Mouse (Mus musculus) spleen, adult 18-20 months (tissue): ENCODE measurements around the gene Nhlrc4.

Source experiments
- DNase-seq, 2 experiments: peaks; one replicate each; pipeline ENCODE4 v3.0.0; 2022; ENCODE audit warnings: mixed read lengths in 2 of 2

The Nhlrc4 gene

DNA sequence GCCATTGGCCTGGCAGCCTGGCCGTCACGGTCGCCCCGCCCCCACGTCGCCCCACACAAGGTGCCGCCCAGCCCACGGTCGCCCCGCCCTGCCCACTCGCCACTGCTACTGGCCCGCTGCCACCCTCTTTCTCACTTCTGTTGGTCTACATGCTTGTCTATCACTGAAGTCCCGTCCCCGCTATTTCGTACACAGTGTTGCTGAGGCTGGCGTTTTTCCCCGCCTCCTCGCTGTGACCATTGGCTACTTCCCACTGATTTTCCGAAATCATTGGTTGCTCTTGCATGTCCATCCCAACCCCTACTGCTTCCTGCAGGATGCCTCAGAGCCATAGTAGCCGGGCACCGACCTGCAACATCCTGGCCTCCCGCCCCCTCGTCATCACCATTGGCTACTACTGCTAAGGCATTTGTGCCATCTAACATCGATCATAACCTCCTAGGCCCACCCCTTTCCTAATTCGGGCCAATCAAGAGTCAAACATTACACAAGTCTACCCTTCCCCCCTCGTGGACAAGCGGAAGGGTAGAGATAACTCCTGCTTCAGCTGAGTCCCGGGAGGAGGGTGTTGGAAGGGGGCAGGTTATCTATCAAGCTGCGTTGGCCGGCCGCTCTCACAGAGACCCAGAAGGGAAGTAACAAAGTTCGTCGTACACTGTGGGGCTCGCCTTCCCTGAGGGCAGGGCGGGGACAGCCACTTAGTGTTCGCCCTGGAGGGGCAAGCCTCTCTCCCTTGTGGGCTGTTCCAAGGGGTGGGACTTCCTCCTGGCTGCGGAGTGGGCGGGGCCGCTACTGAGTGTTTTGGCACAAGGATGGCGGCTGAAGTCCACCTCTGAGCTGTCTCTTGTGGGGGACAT, 24.7 kb downstream of the Nhlrc4 start:
- DNase-seq = peak; percentile 99 to 100

GRCm38 (mm10) chr17:25919144-25919785, 25.5 kb downstream of the Nhlrc4 start, which contains the start of gene Rab40c:
TSS of gene Rab40c (minus strand) at chr17:25919727.
- no peak for DNase-seq

- no peak for DNase-seq
Measured at GRCm38 (mm10) chr17:25918037-25918750, 26.6 kb downstream of the Nhlrc4 start.

- DNase-seq = no peak
Measured at GRCm38 (mm10) chr17:25916931-25917647, 27.7 kb downstream of the Nhlrc4 start.

- no peak for DNase-seq
Measured at GRCm38 (mm10) chr17:25914295-25914694, 30.5 kb downstream of the Nhlrc4 start.

GRCm38 (mm10) chr17:25913877-25914275, 30.9 kb downstream of the Nhlrc4 start:
- DNase-seq = no peak

DNA sequence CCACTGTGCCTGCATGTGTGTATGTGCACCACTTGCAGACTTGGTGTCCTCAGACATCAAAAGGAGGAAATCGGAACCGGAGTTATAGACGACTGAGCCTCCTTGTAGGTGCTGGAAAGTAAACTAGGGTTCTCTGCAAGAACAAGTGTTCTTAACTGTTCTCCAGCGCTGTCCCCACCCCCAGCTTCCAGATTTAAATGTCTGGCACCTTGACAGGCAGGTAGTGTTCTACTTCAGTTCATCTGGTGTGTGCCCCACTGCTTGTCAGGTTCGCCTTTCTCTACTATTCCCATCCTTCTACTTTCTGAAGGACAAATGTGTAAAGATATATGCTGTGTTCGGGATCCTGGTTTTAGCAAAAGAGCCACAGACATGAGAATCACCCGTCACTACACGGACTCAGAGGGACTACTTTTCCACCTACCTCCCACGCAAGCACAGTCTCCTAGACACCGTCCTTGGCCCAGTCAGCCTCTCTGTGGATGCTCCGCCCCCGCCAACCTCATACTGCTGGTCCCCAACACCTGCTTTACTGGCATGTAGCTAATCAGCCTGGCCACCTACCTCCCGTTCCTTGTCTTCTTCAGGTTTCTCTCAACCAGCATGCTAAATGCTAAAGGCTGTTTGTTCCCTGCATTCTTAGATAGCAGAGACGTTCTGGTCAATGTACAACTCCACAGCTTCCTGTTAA, 31.4 kb downstream of the Nhlrc4 start:
- no peak for DNase-seq

DNA sequence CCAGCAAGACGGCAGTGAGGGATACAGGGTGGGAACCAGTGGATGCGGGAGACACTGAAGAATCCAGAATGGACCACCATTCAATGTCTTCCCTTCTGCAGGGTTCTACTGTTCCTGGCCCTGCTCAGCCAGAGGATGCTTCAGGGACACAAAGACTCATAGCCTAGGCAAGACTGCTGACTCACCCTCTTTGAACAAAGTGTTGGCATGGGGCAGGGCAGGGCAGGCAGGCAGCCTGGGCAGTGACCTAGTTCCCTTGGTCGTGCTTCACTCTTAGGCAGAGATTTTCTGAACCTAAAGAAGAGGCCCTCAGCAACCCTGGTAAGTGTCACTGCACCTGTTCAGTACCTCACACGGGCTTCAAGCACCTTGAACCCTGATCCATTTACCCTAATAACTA, 32.9 kb downstream of the Nhlrc4 start:
- no peak for DNase-seq

GRCm38 (mm10) chr17:25907640-25908039, 37.1 kb downstream of the Nhlrc4 start:
- DNase-seq = no peak

- DNase-seq = peak in 1 of 2 experiments; percentile 33
Measured at GRCm38 (mm10) chr17:25903061-25903460, 41.7 kb downstream of the Nhlrc4 start.

DNA sequence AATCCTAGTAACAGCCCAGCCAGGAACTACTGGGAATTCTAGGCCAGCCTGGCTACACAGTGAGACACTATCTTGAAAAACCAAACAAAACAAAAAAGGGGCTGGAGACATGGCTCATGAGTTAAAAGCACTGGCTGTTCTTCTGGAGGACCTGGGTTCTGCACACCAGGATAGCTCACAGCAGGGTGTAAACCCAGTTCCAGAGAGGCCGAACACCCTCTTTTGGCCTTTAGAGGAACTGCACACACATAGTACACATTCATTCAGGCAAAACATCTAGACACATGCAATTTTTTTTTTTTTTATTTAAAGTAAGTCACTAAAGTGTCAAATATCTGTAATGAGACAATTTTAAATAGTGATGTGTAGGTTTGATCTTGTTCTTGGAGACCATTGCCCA, 44.6 kb downstream of the Nhlrc4 start:
- no peak for DNase-seq

DNA sequence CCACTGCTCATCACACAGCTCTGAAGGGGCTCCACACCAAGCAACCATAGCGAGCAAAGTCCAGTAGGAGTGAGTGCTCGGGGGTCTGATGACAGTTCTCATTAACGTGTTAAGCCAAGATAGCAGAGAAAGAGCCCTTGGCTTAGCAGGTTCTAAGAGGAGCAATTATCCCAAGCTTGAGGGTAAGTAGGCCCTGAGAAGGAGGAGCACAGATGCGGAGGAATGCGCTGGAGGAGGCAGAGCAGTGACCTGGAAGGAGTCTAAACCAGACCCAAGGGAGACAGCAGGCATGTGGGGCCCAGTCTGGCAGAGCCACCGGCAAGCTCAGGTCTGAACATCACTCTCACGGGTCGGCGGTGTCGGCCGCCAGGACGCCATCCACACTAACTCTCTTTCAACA, 48.9 kb downstream of the Nhlrc4 start:
- no peak for DNase-seq

DNA sequence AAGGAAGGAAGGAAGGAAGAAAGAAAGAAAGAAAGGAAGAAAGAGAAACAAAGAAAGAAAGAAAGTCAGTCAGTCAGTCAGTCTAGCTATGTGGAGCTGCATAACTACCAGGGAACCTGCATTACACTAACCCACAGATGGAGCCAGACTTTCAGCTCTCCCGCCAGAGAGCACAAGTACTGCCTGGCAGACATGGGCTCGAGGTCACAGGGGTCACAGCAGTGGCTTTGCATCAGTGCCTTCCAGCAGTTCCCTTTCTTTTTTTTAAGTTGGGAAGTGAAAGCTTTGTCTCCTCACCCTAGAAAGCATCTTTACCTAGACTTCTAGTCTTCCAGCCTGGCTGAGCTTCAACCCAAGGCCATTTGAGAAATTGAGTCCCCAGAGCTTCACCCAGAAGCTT, 49.3 kb downstream of the Nhlrc4 start:
- DNase-seq = no peak

GRCm38 (mm10) chr17:25893975-25894617, 50.7 kb downstream of the Nhlrc4 start:
- peak; percentile 51 to 66 for DNase-seq
